Mouse (Mus musculus) liver, embryonic 14.5 days (tissue): Measurements from ENCODE around the gene Wdr76. TPM values are rescaled to one million over a fixed set of nuclear protein-coding genes. Genes with fewer than 3 reads are reported as not detected.
"Not testable (repeated sequence)": the region's sequence is repeated elsewhere in the genome, so short reads cannot be mapped to it uniquely, and the experiment has no call there.

Experiments
- ATAC-seq: fragments of 200-750 bp; cut with Nextera tagmentation; 2 replicates; pipeline ENCODE4 v1.8.0; 2017; ENCODE audit warnings: moderate number of reproducible peaks, mild to moderate bottlenecking, moderate library complexity; ENCODE audit not compliant: insufficient read depth
- DNase-seq, 3 experiments: peaks; one replicate each; pipeline ENCODE4 v3.0.0-alpha.2; 2012 to 2013; ENCODE audit warnings: low read depth in 3 of 3, low spot score in 3 of 3
- H3K27ac ChIP-seq: fragments of 300-500 bp; sonication (generic); 2 replicates; pipeline ENCODE4 v1.5.1; 2014; ENCODE audit warnings: moderate library complexity, mild to moderate bottlenecking, control low read depth, inconsistent platforms
- H3K27me3 ChIP-seq: fragments of 300-500 bp; sonication (generic); 2 replicates; pipeline ENCODE4 v1.6.1; 2014; ENCODE audit warnings: mild to moderate bottlenecking, low read length, moderate library complexity; ENCODE audit not compliant: control insufficient read depth, insufficient read depth
- H3K36me3 ChIP-seq: fragments of 300-500 bp; sonication (generic); replicated peaks from 2 replicates; pipeline ENCODE4 v1.6.1; 2014; ENCODE audit warnings: low read depth; ENCODE audit not compliant: control insufficient read depth, insufficient read depth
- H3K4me1 ChIP-seq, 2 experiments: fragments of 200-500 bp in 1 of 2; fragments of 300-500 bp in 1 of 2; sonication (generic) in 1 of 2; replicated peaks; 2 replicates each; pipeline ENCODE4 v1.6.1; 2012 to 2014; ENCODE audit warnings: antibody characterized with exemption in 1 of 2, inconsistent platforms in 1 of 2, low read length in 1 of 2; ENCODE audit not compliant: control insufficient read depth in 2 of 2, insufficient read depth in 2 of 2
- H3K4me2 ChIP-seq: fragments of 300-500 bp; sonication (generic); 2 replicates; pipeline ENCODE4 v1.6.1; 2014; ENCODE audit warnings: low read depth, mild to moderate bottlenecking, control low read depth, moderate library complexity
- H3K4me3 ChIP-seq, 2 experiments: fragments of 200-500 bp in 1 of 2; fragments of 300-500 bp in 1 of 2; sonication (generic) in 1 of 2; 2 replicates each; pipeline ENCODE4 v1.5.1; 2012 to 2014; ENCODE audit warnings: low read depth in 2 of 2, low read length in 2 of 2, mild to moderate bottlenecking in 2 of 2, control low read depth in 1 of 2, inconsistent platforms in 1 of 2, moderate library complexity in 1 of 2; ENCODE audit not compliant: insufficient read depth in 1 of 2
- H3K9ac ChIP-seq: fragments of 300-500 bp; sonication (generic); replicated peaks from 2 replicates; pipeline ENCODE4 v1.6.1; 2014; ENCODE audit warnings: mild to moderate bottlenecking, control low read depth, moderate library complexity
- H3K9me3 ChIP-seq: fragments of 300-500 bp; sonication (generic); 2 replicates; pipeline ENCODE4 v1.6.1; 2016; ENCODE audit warnings: low read length, mixed read lengths; ENCODE audit not compliant: control insufficient read depth
- CTCF ChIP-seq: IDR thresholded peaks from 2 replicates; pipeline ENCODE4 v1.5.1; 2016; ENCODE audit warnings: antibody characterized with exemption, low read depth, control low read depth
- EP300 ChIP-seq: IDR thresholded peaks from 2 replicates; pipeline ENCODE4 v1.6.1; 2016; ENCODE audit warnings: antibody characterized with exemption, low read depth
- WGBS: fragments of 180-500 bp; shearing (Covaris S2); extraction: QIAGEN DNeasy Blood & Tissue Kit; methylation state at CpG from one replicate; pipeline ENCODE4 v1.1.7; 2014; ENCODE audit not compliant: insufficient replicate concordance; 5-methylcytosine and 5-hydroxymethylcytosine counted together
- polyA plus RNA-seq, 2 experiments: library from polyadenylated mRNA; depleted of rRNA in 1 of 2; stranded (reverse) in 1 of 2; unstranded in 1 of 2; fragments of >200 nt; fragmentation: Nextera tagmentation in 1 of 2; extraction: Ambion mirVana in 1 of 2; gene quantifications; 2 replicates each; pipeline versions ENCODE4 v1.2.1 to v1.2.3; 2012 to 2014

The Wdr76 gene
- polyA plus RNA-seq, 2 experiments, result 9.1 to 11.5 TPM

- peak overlapping the region; percentile 62 for H3K4me2 ChIP-seq
- peak overlapping the region; percentile 43 to 54 for H3K4me3 ChIP-seq
- TF ChIP-seq EP300, result no peak
- TF ChIP-seq CTCF, result 0 out of 2 replicates have a peak, but pooled peaks have one; percentile 3
- H3K36me3 ChIP-seq, result peaks cover 35% of the 10 kb centered on the region
- peak; percentile 54 to 64 (median 57) for DNase-seq
- 16% methylated on average over 16 of the region's 16 CpGs for WGBS
- H3K27me3 ChIP-seq, result no peaks in the 10 kb centered on the region
- H3K27ac ChIP-seq, result no peak overlapping the region
- peak; percentile 61 for ATAC-seq
- H3K4me1 ChIP-seq, result peaks cover 17 to 20% of the 10 kb centered on the region in 2 experiments
- peak overlapping the region; percentile 1 for H3K9ac ChIP-seq
- H3K9me3 ChIP-seq, result no peaks in the 10 kb centered on the region
Observed at GRCm38 (mm10) chr2:121509584-121509983, 3.1 kb downstream of the Wdr76 start.

- no peak overlapping the region for H3K9ac ChIP-seq
- peaks cover 17 to 20% of the 10 kb centered on the region in 2 experiments for H3K4me1 ChIP-seq
- ATAC-seq, result no peak
- H3K27ac ChIP-seq, result no peak overlapping the region
- no peaks in the 10 kb centered on the region for H3K9me3 ChIP-seq
- DNase-seq, result no peak
- no peak overlapping the region for H3K4me2 ChIP-seq
- WGBS, result 82% methylated on average over 8 of the region's 8 CpGs
- H3K4me3 ChIP-seq, result no peak overlapping the region
- TF ChIP-seq CTCF (no peak), EP300 (no peak)
- H3K36me3 ChIP-seq, result peaks cover 41% of the 10 kb centered on the region
- no peaks in the 10 kb centered on the region for H3K27me3 ChIP-seq
Observed at GRCm38 (mm10) chr2:121511401-121511800, 4.9 kb downstream of the Wdr76 start.

- not testable (repeated sequence) for ATAC-seq, H3K9ac ChIP-seq
Observed at GRCm38 (mm10) chr2:121512991-121513765, 6.7 kb downstream of the Wdr76 start.

GRCm38 (mm10) chr2:121514211-121514610 lies 7.7 kb downstream of the Wdr76 start:
- 80% methylated on average over 4 of the region's 4 CpGs for WGBS
- TF ChIP-seq EP300 (no peak), CTCF (no peak)
- H3K36me3 ChIP-seq, result peaks cover 65% of the 10 kb centered on the region

More at GRCm38 (mm10) chr2:121512991-121513765, 6.7 kb downstream of the Wdr76 start:
- not testable (repeated sequence) for DNase-seq, H3K27ac ChIP-seq, H3K27me3 ChIP-seq, H3K4me3 ChIP-seq, H3K4me2 ChIP-seq, H3K9me3 ChIP-seq
- H3K4me1 ChIP-seq, result peaks cover 13% of the 10 kb centered on the region in 2 experiments
- 73% methylated on average over 4 of the region's 5 CpGs for WGBS
- peaks cover 58% of the 10 kb centered on the region for H3K36me3 ChIP-seq

GRCm38 (mm10) chr2:121518106-121518505 lies 11.6 kb downstream of the Wdr76 start:
- ATAC-seq (no peak), DNase-seq (no peak)
- Histone ChIP-seq H3K4me3 (no peak overlapping the region), H3K9me3 (no peaks in the 10 kb centered on the region), H3K27ac (no peak overlapping the region), H3K4me1 (no peaks in the 10 kb centered on the region), H3K9ac (no peak overlapping the region), H3K4me2 (no peak overlapping the region), H3K36me3 (peaks cover 53% of the 10 kb centered on the region), H3K27me3 (no peaks in the 10 kb centered on the region)
- TF ChIP-seq CTCF (no peak), EP300 (no peak)
- WGBS, result 92% methylated on average over 5 of the region's 5 CpGs

More at GRCm38 (mm10) chr2:121514211-121514610, 7.7 kb downstream of the Wdr76 start:
- H3K9me3 ChIP-seq, result no peaks in the 10 kb centered on the region
- no peak overlapping the region for H3K4me2 ChIP-seq
- peaks cover 7 to 8% of the 10 kb centered on the region in 2 experiments for H3K4me1 ChIP-seq
- no peak for DNase-seq
- no peak overlapping the region for H3K27ac ChIP-seq
- ATAC-seq, result no peak
- no peak overlapping the region for H3K9ac ChIP-seq
- no peaks in the 10 kb centered on the region for H3K27me3 ChIP-seq
- no peak overlapping the region for H3K4me3 ChIP-seq

GRCm38 (mm10) chr2:121518711-121519110 lies 12.2 kb downstream of the Wdr76 start:
- not testable (repeated sequence) for H3K27ac ChIP-seq, H3K9me3 ChIP-seq, DNase-seq, H3K4me1 ChIP-seq, H3K4me3 ChIP-seq, H3K4me2 ChIP-seq, H3K9ac ChIP-seq, H3K27me3 ChIP-seq, ATAC-seq
- 84% methylated on average over 4 of the region's 4 CpGs for WGBS
- H3K36me3 ChIP-seq, result peaks cover 51% of the 10 kb centered on the region
